Mouse (Mus musculus): ENCODE data around the gene Izumo1r. TPM values are rescaled to one million over a fixed set of nuclear protein-coding genes. Genes with fewer than 3 reads are reported as not detected.
A peak's percentile ranks its signal among the peaks of the same experiment; 100 is the strongest.

The Izumo1r gene
- total and polyA plus RNA-seq, 2 experiments from 2014 or later = not detected

GRCm38 (mm10) chr9:14846428-14846827, 57.3 kb downstream of the Izumo1r start:
- Histone ChIP-seq H3K4me1 (ENCODE audit: control insufficient read depth, insufficient read depth) (no peaks in the 10 kb centered on the region), H3K9ac (replicated peaks; ENCODE audit: low read depth, low read length) (no peak overlapping the region), H3K4me2 (ENCODE audit: low read depth, low read length) (no peak overlapping the region), H3K4me3 (ENCODE audit: low read depth, low read length) (no peak overlapping the region), H3K9me3 (replicated peaks; ENCODE audit: control insufficient read depth, low read length) (0 out of 2 replicates have a peak, but pooled peaks cover 2% of the 10 kb centered on the region), H3K27me3 (ENCODE audit: control insufficient read depth, insufficient read depth, low read length) (no peaks in the 10 kb centered on the region), H3K27ac (ENCODE audit: low read depth) (no peak overlapping the region), H3K36me3 (replicated peaks; ENCODE audit: control insufficient read depth, insufficient read depth, low read length) (no peaks in the 10 kb centered on the region)
- 38% methylated on average over 5 of the region's 5 CpGs for WGBS
- DNase-seq (ENCODE audit: low spot score) (no peak), ATAC-seq (ENCODE audit: insufficient read depth, low read depth) (no peak)
- TF ChIP-seq CTCF (IDR thresholded peaks at IDR 0.05; ENCODE audit: low read depth) (peak; percentile 46), EP300 (IDR thresholded peaks at IDR 0.05; ENCODE audit: low read depth) (no peak)

GRCm38 (mm10) chr9:14843901-14844300, 59.8 kb downstream of the Izumo1r start:
- Histone ChIP-seq H3K4me2 (ENCODE audit: low read depth, low read length) (no peak overlapping the region), H3K9ac (replicated peaks; ENCODE audit: low read depth, low read length) (no peak overlapping the region), H3K27ac (ENCODE audit: low read depth) (no peak overlapping the region), H3K4me3 (ENCODE audit: low read depth, low read length) (no peak overlapping the region), H3K27me3 (ENCODE audit: control insufficient read depth, insufficient read depth, low read length) (no peaks in the 10 kb centered on the region), H3K4me1 (ENCODE audit: control insufficient read depth, insufficient read depth) (no peaks in the 10 kb centered on the region), H3K9me3 (replicated peaks; ENCODE audit: control insufficient read depth, low read length) (no peaks in the 10 kb centered on the region), H3K36me3 (replicated peaks; ENCODE audit: control insufficient read depth, insufficient read depth, low read length) (no peaks in the 10 kb centered on the region)
- ATAC-seq (ENCODE audit: insufficient read depth, low read depth) (no peak), DNase-seq (ENCODE audit: low spot score) (no peak)
- TF ChIP-seq EP300 (IDR thresholded peaks at IDR 0.05; ENCODE audit: low read depth) (no peak), CTCF (IDR thresholded peaks at IDR 0.05; ENCODE audit: low read depth) (no peak)
- WGBS = 92% methylated on average over 3 of the region's 3 CpGs

GRCm38 (mm10) chr9:14843311-14843857, 60.4 kb downstream of the Izumo1r start:
- H3K4me1 ChIP-seq (ENCODE audit: control insufficient read depth, insufficient read depth) = no peaks in the 10 kb centered on the region
- H3K4me2 ChIP-seq (ENCODE audit: low read depth, low read length) = no peak overlapping the region
- H3K9ac ChIP-seq (replicated peaks; ENCODE audit: low read depth, low read length) = no peak overlapping the region
- TF ChIP-seq EP300 (IDR thresholded peaks at IDR 0.05; ENCODE audit: low read depth) = no peak
- no peak for TF ChIP-seq CTCF (IDR thresholded peaks at IDR 0.05; ENCODE audit: low read depth)
- no peak for ATAC-seq (ENCODE audit: insufficient read depth, low read depth)
- H3K27me3 ChIP-seq (ENCODE audit: control insufficient read depth, insufficient read depth, low read length) = no peaks in the 10 kb centered on the region
- WGBS = 89% methylated on average over 6 of the region's 6 CpGs
- no peak overlapping the region for H3K27ac ChIP-seq (ENCODE audit: low read depth)
- H3K4me3 ChIP-seq (ENCODE audit: low read depth, low read length) = no peak overlapping the region
- H3K36me3 ChIP-seq (replicated peaks; ENCODE audit: control insufficient read depth, insufficient read depth, low read length) = no peaks in the 10 kb centered on the region
- no peaks in the 10 kb centered on the region for H3K9me3 ChIP-seq (replicated peaks; ENCODE audit: control insufficient read depth, low read length)
- DNase-seq (ENCODE audit: low spot score) = no peak

GRCm38 (mm10) chr9:14841878-14842761, 61.6 kb downstream of the Izumo1r start:
- Histone ChIP-seq H3K4me1 (ENCODE audit: control insufficient read depth, insufficient read depth) (no peaks in the 10 kb centered on the region), H3K36me3 (replicated peaks; ENCODE audit: control insufficient read depth, insufficient read depth, low read length) (no peaks in the 10 kb centered on the region), H3K27me3 (ENCODE audit: control insufficient read depth, insufficient read depth, low read length) (no peaks in the 10 kb centered on the region), H3K4me3 (ENCODE audit: low read depth, low read length) (no peak overlapping the region), H3K4me2 (ENCODE audit: low read depth, low read length) (no peak overlapping the region), H3K9me3 (replicated peaks; ENCODE audit: control insufficient read depth, low read length) (no peaks in the 10 kb centered on the region), H3K27ac (ENCODE audit: low read depth) (peak overlapping the region; percentile 11; the same call in 1 of the 2 replicates), H3K9ac (replicated peaks; ENCODE audit: low read depth, low read length) (no peak overlapping the region)
- WGBS = 73% methylated on average over 10 of the region's 10 CpGs
- no peak for TF ChIP-seq CTCF (IDR thresholded peaks at IDR 0.05; ENCODE audit: low read depth)
- TF ChIP-seq EP300 (IDR thresholded peaks at IDR 0.05; ENCODE audit: low read depth) = no peak
- DNase-seq (ENCODE audit: low spot score) (peak; percentile 39), ATAC-seq (ENCODE audit: insufficient read depth, low read depth) (peak; percentile 66)

- no peaks in the 10 kb centered on the region for H3K27me3 ChIP-seq (ENCODE audit: control insufficient read depth, insufficient read depth, low read length)
- H3K9ac ChIP-seq (replicated peaks; ENCODE audit: low read depth, low read length) = no peak overlapping the region
- no peak overlapping the region for H3K4me2 ChIP-seq (ENCODE audit: low read depth, low read length)
- no peak overlapping the region for H3K4me3 ChIP-seq (ENCODE audit: low read depth, low read length)
- H3K9me3 ChIP-seq (replicated peaks; ENCODE audit: control insufficient read depth, low read length) = no peaks in the 10 kb centered on the region
- ATAC-seq (ENCODE audit: insufficient read depth, low read depth) (0 out of 2 replicates have a peak, but pooled peaks have one; percentile 21), DNase-seq (ENCODE audit: low spot score) (no peak)
- WGBS = 87% methylated on average over 5 of the region's 5 CpGs
- H3K4me1 ChIP-seq (ENCODE audit: control insufficient read depth, insufficient read depth) = no peaks in the 10 kb centered on the region
- TF ChIP-seq CTCF (IDR thresholded peaks at IDR 0.05; ENCODE audit: low read depth) (no peak), EP300 (IDR thresholded peaks at IDR 0.05; ENCODE audit: low read depth) (no peak)
- no peak overlapping the region for H3K27ac ChIP-seq (ENCODE audit: low read depth)
- peaks cover 12% of the 10 kb centered on the region; the same call in 1 of the 2 replicates for H3K36me3 ChIP-seq (replicated peaks; ENCODE audit: control insufficient read depth, insufficient read depth, low read length)
Observed at GRCm38 (mm10) chr9:14839970-14840369, 63.8 kb downstream of the Izumo1r start.
